Mouse (Mus musculus): ENCODE results near the gene Ifitm10. TPM values are rescaled to one million over a fixed set of nuclear protein-coding genes. Genes with fewer than 3 reads are reported as not detected.
A peak's percentile ranks its signal among the peaks of the same experiment; 100 is the strongest.
"Not testable (repeated sequence)": the region's sequence is repeated elsewhere in the genome, so short reads cannot be mapped to it uniquely, and the experiment has no call there.

Ifitm10 gene
- polyA plus RNA-seq, 1 experiment: 0.59 TPM

DNA sequence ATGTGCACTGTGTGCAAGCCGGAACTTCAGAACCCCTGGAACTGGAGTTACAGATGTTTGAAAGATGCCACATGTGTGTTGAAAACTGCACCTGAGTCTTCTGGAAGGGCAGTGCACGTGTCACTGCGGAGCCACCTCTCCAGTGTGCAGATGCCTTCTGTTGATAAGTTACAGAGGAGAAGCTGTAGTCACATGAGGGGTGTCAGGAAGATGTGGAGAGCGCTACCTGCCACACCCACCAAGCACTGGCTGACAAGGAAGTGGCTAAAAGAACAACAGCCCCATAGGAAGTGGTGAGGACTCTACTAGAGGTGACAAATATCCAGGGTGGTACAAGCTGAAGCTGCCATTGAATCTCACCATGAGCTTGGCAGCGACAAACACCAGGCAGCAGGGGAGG, 19.7 kb downstream of the Ifitm10 start:
- TF ChIP-seq POLR2A (IDR thresholded peaks at IDR 0.05; ENCODE audit: borderline replicate concordance, low read depth, low read length) (no peak), CTCF (IDR thresholded peaks at IDR 0.05; ENCODE audit: low read depth, low read length) (no peak)
- Histone ChIP-seq H3K4me1 (ENCODE audit: control insufficient read depth, insufficient read depth, low read length) (peaks cover 13% of the 10 kb centered on the region), H3K27ac (ENCODE audit: insufficient read depth, low read depth, low read length) (no peak overlapping the region), H3K4me3 (ENCODE audit: insufficient read depth, low read length) (no peak overlapping the region)

DNA sequence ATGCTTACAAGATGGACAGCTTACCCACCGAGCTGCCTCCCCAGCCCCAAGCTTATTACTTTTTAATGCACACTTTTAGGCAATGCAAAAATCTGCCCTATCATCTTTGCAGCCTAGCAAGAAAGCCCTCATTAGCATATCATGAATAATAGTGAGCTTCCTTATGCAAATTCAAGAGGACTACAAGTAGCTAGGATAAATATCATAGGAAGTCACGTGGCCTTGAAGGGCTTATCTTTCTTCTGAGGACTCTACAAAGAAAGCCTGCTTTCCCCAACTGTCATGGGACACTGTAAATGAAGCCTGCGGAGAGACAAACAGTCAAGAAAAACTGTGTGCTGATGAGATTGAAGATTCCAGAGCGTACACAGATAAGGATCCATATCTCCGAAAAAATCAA, 22.0 kb downstream of the Ifitm10 start:
- Histone ChIP-seq H3K4me3 (ENCODE audit: insufficient read depth, low read length) (no peak overlapping the region), H3K4me1 (ENCODE audit: control insufficient read depth, insufficient read depth, low read length) (peaks cover 12% of the 10 kb centered on the region), H3K27ac (ENCODE audit: insufficient read depth, low read depth, low read length) (no peak overlapping the region)
- TF ChIP-seq CTCF (IDR thresholded peaks at IDR 0.05; ENCODE audit: low read depth, low read length) (no peak), POLR2A (IDR thresholded peaks at IDR 0.05; ENCODE audit: borderline replicate concordance, low read depth, low read length) (no peak)

DNA sequence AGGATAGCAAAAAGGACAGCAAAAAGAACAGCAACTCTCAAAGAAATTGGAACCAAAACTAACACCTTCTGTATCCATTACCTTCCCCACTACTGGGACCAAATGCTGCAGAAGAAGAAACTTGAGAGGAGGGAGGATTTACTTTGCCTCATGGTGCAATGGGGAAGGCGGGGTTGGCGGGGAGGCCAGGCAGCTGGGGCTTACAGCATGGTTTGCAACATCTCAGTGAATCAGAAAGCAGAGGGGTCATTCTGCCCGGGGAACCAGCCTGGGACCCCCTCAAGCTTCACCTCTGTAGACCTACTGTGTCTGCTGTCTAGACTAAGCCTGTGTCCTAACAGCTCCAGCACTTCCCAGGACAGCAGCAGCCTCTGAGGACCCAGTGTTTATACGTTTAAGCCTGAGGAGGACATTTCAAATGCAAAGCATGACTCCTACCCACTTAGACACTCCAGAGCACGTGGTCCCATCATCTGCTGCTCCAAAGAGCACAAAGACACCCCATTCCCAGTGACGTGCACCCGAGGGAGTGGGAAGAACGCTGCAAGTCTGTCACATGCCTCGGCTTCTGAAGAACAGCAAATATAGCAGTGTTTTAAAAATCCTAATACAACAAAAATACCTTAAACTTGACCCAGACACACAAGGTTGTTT, 24.1 kb downstream of the Ifitm10 start:
- Histone ChIP-seq H3K4me1 (ENCODE audit: control insufficient read depth, insufficient read depth, low read length) (peaks cover 18% of the 10 kb centered on the region), H3K4me3 (ENCODE audit: insufficient read depth, low read length) (no peak overlapping the region), H3K27ac (ENCODE audit: insufficient read depth, low read depth, low read length) (no peak overlapping the region)
- TF ChIP-seq POLR2A (IDR thresholded peaks at IDR 0.05; ENCODE audit: borderline replicate concordance, low read depth, low read length) (no peak), CTCF (IDR thresholded peaks at IDR 0.05; ENCODE audit: low read depth, low read length) (no peak)

DNA sequence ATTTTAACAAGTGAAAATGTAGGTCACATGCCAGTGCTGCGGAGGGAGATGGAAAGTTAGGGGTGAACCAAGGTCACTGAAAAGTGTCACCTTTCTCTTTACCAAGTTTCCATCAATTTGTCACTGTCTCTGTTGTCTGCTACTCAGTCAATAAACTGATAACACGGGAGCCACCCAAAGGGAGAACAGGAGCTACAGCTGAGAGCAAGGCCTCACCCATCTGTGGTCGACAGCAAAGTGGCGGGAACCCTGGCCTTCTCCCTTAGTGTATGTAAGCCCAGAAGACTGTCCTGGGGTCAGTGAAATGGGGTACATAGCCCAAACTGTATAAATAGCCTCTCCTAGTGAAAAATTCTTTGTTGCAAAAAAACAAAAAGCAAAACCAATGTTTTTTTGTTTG, 26.0 kb downstream of the Ifitm10 start:
- Histone ChIP-seq H3K4me1 (ENCODE audit: control insufficient read depth, insufficient read depth, low read length) (peaks cover 20% of the 10 kb centered on the region), H3K27ac (ENCODE audit: insufficient read depth, low read depth, low read length) (no peak overlapping the region)
- TF ChIP-seq POLR2A (IDR thresholded peaks at IDR 0.05; ENCODE audit: borderline replicate concordance, low read depth, low read length) (no peak), CTCF (IDR thresholded peaks at IDR 0.05; ENCODE audit: low read depth, low read length) (no peak)

DNA sequence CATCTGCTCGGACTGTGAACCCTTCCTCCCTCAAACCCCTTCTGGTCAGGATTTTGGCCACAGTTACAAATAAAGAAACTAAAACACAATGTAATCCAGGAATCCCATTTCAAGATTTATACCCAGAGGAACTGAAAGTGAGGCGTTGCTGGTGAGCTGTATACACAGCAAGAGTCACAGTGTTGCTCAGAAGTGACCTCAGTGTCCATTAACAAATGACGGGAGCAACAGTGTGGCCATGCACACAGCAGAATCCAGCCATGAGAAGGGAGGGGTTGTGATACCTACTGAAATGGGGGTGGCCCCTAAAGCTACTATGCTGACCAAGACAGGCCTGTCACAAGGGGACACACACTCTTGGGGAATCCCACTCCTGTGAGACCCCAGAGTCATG, 31.3 kb downstream of the Ifitm10 start:
- H3K4me3 ChIP-seq (ENCODE audit: insufficient read depth, low read length): no peak overlapping the region
- TF ChIP-seq CTCF (IDR thresholded peaks at IDR 0.05; ENCODE audit: low read depth, low read length) (no peak), POLR2A (IDR thresholded peaks at IDR 0.05; ENCODE audit: borderline replicate concordance, low read depth, low read length) (no peak)
- peak overlapping the region; percentile 25 for H3K27ac ChIP-seq (ENCODE audit: insufficient read depth, low read depth, low read length)
- peaks cover 57% of the 10 kb centered on the region for H3K4me1 ChIP-seq (ENCODE audit: control insufficient read depth, insufficient read depth, low read length)

More for the DNA sequence above, 26.0 kb downstream of the Ifitm10 start:
- no peak overlapping the region for H3K4me3 ChIP-seq (ENCODE audit: insufficient read depth, low read length)

DNA sequence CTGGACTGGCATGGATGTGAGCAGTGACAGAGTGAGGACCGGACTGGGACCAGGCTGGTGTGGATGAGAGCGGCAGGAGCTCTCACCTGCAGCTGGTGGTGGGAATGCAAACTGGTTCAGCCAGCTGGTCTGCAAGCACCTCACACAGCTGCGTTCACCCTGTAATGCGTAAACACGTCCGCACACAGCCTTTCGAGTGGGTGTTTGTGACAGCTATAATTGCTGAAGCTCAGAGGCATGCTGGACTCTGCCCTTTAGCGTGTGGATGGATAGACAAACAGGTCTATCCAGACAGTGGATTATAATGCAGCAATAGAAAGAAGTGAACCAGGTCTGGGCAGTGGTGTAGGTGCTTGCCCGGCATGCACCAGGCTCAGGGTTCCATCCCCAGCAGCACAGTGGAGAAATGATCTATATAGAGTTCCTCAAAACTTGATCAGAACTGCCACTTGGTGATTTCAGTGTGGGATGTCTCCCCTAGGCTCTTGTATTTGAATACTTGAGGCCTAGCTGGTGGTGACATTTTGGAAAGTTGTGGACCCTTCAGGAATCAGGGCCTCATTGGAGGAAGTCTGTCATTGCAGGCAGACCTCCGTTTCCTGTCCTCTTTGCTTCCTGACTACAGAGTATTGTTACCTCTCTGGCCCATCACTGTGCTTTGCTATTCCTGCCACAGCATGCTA, 31.8 kb downstream of the Ifitm10 start:
- H3K27ac ChIP-seq (ENCODE audit: insufficient read depth, low read depth, low read length): peak overlapping the region; percentile 25
- H3K4me3 ChIP-seq (ENCODE audit: insufficient read depth, low read length): no peak overlapping the region
- TF ChIP-seq POLR2A (IDR thresholded peaks at IDR 0.05; ENCODE audit: borderline replicate concordance, low read depth, low read length): no peak
- peaks cover 57% of the 10 kb centered on the region for H3K4me1 ChIP-seq (ENCODE audit: control insufficient read depth, insufficient read depth, low read length)

DNA sequence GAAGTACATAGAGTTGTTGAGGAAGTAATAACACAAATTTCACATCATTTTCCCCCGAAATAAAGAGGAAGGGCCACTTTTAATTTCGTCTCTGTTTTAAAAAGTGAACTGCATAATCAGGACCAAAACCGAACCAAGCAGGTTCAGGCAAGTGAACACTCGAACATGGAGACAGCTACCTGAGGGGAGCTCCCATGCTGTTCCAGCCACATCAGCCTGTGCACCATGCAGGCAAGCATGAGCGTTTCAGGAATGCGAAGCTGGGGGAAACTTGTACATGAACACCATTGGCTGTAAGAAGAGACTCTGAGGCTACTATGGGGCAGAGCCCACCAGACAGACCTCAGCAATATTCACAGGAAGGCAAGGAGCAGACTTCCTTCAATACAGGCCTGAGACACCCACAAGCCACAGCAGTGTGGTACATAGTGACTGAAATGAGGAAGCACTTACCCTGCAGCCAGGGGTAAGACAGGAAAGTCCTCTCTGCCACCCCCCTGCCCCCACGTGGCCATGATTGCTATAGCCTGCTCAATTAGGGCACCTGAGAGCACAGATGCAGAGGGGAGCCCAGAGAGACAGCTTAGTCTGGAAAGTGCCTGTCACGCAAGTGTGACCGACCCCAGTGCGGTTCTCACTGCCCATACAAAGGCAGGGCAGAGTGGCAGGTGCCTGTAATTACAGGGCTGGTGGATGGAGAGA, 33.1 kb downstream of the Ifitm10 start:
- Histone ChIP-seq H3K27ac (ENCODE audit: insufficient read depth, low read depth, low read length) (peak overlapping the region; percentile 73), H3K4me3 (ENCODE audit: insufficient read depth, low read length) (no peak overlapping the region; the same call in 1 of the 2 replicates), H3K4me1 (ENCODE audit: control insufficient read depth, insufficient read depth, low read length) (peaks cover 50% of the 10 kb centered on the region)
- TF ChIP-seq POLR2A (IDR thresholded peaks at IDR 0.05; ENCODE audit: borderline replicate concordance, low read depth, low read length) (no peak), CTCF (IDR thresholded peaks at IDR 0.05; ENCODE audit: low read depth, low read length) (no peak)

DNA sequence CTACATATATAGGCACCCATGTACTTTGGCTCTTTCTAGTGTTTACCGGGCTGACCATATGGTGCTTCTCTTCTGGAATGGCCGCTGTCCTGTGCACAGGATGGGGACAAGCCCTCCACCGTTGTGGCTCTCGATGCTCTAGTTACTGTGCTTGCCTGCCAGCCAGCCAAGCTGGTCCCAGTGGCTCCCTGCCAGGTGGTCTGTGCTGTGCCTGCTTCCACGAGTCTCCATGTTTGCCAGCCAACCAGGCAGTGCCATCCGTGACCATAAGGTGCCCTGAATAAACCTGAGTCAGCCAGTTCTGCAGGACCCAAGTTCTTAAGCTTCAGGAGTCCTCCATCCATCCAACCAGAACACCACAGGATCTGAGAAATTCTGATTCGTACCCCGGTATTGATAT, 38.4 kb downstream of the Ifitm10 start:
- Histone ChIP-seq H3K4me1 (ENCODE audit: control insufficient read depth, insufficient read depth, low read length) (peaks cover 15% of the 10 kb centered on the region), H3K4me3 (ENCODE audit: insufficient read depth, low read length) (no peak overlapping the region), H3K27ac (ENCODE audit: insufficient read depth, low read depth, low read length) (no peak overlapping the region)
- TF ChIP-seq CTCF (IDR thresholded peaks at IDR 0.05; ENCODE audit: low read depth, low read length) (no peak), POLR2A (IDR thresholded peaks at IDR 0.05; ENCODE audit: borderline replicate concordance, low read depth, low read length) (no peak)

DNA sequence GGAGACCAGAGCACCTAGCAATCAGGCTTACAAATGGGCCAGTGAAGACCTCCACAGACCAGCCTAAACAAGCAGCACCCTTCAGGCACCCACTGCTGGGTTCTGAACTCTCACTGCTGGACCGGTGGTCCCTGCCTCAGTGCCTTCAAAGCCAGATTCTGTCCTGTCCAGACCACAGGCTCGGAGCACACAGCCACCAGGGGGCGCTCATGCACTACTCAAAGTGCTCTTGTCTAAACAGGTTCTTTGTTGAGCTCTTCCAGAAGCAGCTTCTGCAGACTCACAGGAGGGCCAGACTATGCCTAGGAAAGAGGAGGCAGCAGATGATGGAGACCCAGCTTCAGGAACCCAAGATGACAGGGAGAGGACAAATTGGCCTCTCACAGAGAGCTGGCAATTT, 39.3 kb downstream of the Ifitm10 start:
- Histone ChIP-seq H3K27ac (ENCODE audit: insufficient read depth, low read depth, low read length) (no peak overlapping the region), H3K4me1 (ENCODE audit: control insufficient read depth, insufficient read depth, low read length) (peaks cover 6% of the 10 kb centered on the region), H3K4me3 (ENCODE audit: insufficient read depth, low read length) (no peak overlapping the region)
- peak; percentile 72 for TF ChIP-seq CTCF (IDR thresholded peaks at IDR 0.05; ENCODE audit: low read depth, low read length)
- no peak for TF ChIP-seq POLR2A (IDR thresholded peaks at IDR 0.05; ENCODE audit: borderline replicate concordance, low read depth, low read length)

DNA sequence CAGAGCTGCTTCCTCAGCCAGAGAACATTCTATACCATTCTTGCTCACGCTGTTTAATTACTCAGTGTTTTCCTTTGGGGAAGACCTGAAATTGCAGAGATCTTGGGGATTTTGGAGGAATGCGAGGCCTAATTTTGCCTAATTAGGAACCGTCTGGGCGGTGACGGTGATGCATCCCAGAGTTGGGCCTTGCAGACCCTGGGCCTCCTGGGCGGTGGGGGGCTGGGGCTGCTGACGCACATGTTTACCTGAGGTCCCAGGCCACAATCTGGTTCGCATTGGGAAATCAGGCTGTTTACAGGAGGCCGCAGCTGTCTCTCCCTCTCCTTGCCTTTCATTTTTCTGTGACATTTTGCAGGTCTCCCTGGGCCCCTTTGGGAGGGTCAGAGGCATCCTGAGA, 40.8 kb downstream of the Ifitm10 start:
- not testable (repeated sequence) for H3K4me1 ChIP-seq (ENCODE audit: control insufficient read depth, insufficient read depth, low read length)

More for the DNA sequence above, 40.8 kb downstream of the Ifitm10 start:
- not testable (repeated sequence) for H3K4me3 ChIP-seq (ENCODE audit: insufficient read depth, low read length); H3K27ac ChIP-seq (ENCODE audit: insufficient read depth, low read depth, low read length)
